In the genomic region with DNA sequence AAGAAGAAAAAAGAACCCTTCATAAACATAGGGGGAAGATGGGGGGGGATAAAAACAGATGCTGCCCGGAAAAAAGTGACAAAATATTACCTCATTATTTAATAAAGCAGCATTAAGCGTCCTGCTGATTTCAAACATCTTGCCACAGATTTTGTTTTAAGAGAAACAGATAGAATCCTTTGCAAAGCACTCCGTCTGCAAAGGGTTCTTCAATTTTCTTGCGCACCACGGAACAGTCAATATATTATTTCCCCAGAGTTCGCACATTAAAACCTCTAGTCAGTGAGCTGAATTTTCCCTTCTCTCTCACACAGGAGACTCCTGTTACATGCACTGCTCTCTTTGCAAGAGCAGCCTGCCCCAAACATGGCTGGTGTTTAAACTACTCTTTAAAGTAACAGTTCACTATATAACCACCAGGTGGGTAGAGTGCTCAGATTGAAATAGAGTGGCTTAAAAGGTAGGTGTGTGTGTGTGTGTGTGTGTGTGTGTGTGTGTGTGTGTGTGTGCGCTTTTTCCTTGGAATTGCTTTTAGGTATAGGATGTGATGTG, we compare ENCODE assay signal across 11 mouse cellular contexts.
DNase-seq lines count a peak whose midpoint lies in the region; ATAC-seq and TF ChIP-seq lines count a peak whose summit lies in the region.
"Had no signal": no experiment of that assay in that cellular context is flagged by ENCODE, and none has a peak within 500 bp of the region (broad histone marks: within the 10 kb centered on the region; RNA-seq: fewer than 3 reads in every experiment).

No protein-coding gene starts in this region.

- TF ChIP-seq CTCF in layer of hippocampus, adult 2 months (conservative IDR thresholded peaks at IDR 0.05), result peak; percentile 37

- peak overlapping the region; percentile 46; the same call in 1 of the 2 replicates for H3K27ac ChIP-seq in layer of hippocampus, adult 2 months
- H3K27ac ChIP-seq in hindbrain, embryonic 12.5 days, result peak overlapping the region; percentile 86
- H3K27ac ChIP-seq in neural tube, embryonic 13.5 days (replicated peaks), result peak overlapping the region; percentile 91
- H3K27ac ChIP-seq in limb, embryonic 10.5 days, result no peak overlapping the region

- H3K4me2 ChIP-seq in hindbrain, embryonic 12.5 days (replicated peaks), result peak overlapping the region; percentile 57
- H3K4me2 ChIP-seq in neural tube, embryonic 13.5 days, result peak overlapping the region; percentile 60

- H3K9me3 ChIP-seq in hindbrain, embryonic 12.5 days (replicated peaks), result no peaks in the 10 kb centered on the region
- no peaks in the 10 kb centered on the region for H3K9me3 ChIP-seq in neural tube, embryonic 13.5 days
- no peaks in the 10 kb centered on the region for H3K9me3 ChIP-seq in limb, embryonic 10.5 days (replicated peaks)

- peak overlapping the region; percentile 41; the same call in 1 of the 2 replicates for H3K9ac ChIP-seq in hindbrain, embryonic 12.5 days
- peak overlapping the region; percentile 78 for H3K9ac ChIP-seq in neural tube, embryonic 13.5 days

- WGBS in hindbrain, embryonic 12.5 days, result 47% methylated on average over 7 of the region's 7 CpGs
- WGBS in neural tube, embryonic 13.5 days, result 38% methylated on average over 7 of the region's 7 CpGs
- 84% methylated on average over 7 of the region's 7 CpGs for WGBS in limb, embryonic 10.5 days

- peaks cover 19% of the 10 kb centered on the region for H3K4me1 ChIP-seq in hindbrain, embryonic 12.5 days
- H3K4me1 ChIP-seq in neural tube, embryonic 13.5 days (replicated peaks), result peaks cover 31% of the 10 kb centered on the region
- peaks cover 22% of the 10 kb centered on the region for H3K4me1 ChIP-seq in limb, embryonic 10.5 days

- no peaks in the 10 kb centered on the region for H3K36me3 ChIP-seq in hindbrain, embryonic 12.5 days
- no peaks in the 10 kb centered on the region for H3K36me3 ChIP-seq in neural tube, embryonic 13.5 days
- H3K36me3 ChIP-seq in limb, embryonic 10.5 days, result no peaks in the 10 kb centered on the region

- H3K27me3 ChIP-seq in hindbrain, embryonic 12.5 days, result no peaks in the 10 kb centered on the region
- H3K27me3 ChIP-seq in neural tube, embryonic 13.5 days, result no peaks in the 10 kb centered on the region
- no peaks in the 10 kb centered on the region for H3K27me3 ChIP-seq in limb, embryonic 10.5 days (ENCODE audit: low read depth, poor library complexity, severe bottlenecking)

- no peak for ATAC-seq in hindbrain, embryonic 12.5 days (ENCODE audit: low FRiP score)
- no peak for ATAC-seq in neural tube, embryonic 13.5 days (ENCODE audit: low read depth)

- H3K4me3 ChIP-seq in layer of hippocampus, adult 2 months, result peak overlapping the region; percentile 46; the same call in 1 of the 2 replicates
- peak overlapping the region; percentile 30 for H3K4me3 ChIP-seq in hindbrain, embryonic 12.5 days
- peak overlapping the region; percentile 50 for H3K4me3 ChIP-seq in neural tube, embryonic 13.5 days
- no peak overlapping the region for H3K4me3 ChIP-seq in limb, embryonic 10.5 days
- H3K4me3 ChIP-seq: erythroblast, embryonic 14.5 days had no signal

- DNase-seq in layer of hippocampus, adult 2 months (ENCODE audit: low spot score in 2 of 2), result no peak
- no peak for DNase-seq in layer of hippocampus, adult 9-10 months (ENCODE audit: low spot score)
- peak; percentile 58 to 60 for DNase-seq in cerebellum, postnatal 14 days
- no peak for DNase-seq in kidney, adult 11 months
- no peak for DNase-seq in spleen, postnatal 14 days (ENCODE audit: low spot score in 2 of 2)
- no peak for DNase-seq in limb, embryonic 10.5 days (ENCODE audit: low spot score)
- DNase-seq: heart, postnatal 36 days; lung, postnatal 36 days had no signal

Comparison
In these comparisons a context has a peak if more than half of its experiments do, and no peak if none do; other contexts are left out.
1. DNase-seq: peak in cerebellum, postnatal 14 days (2 of 2); none in layer of hippocampus, adult 2 months (0 of 2), layer of hippocampus, adult 9-10 months (single experiment), kidney, adult 11 months (single experiment), spleen, postnatal 14 days (0 of 2) and limb, embryonic 10.5 days (single experiment).